Mouse (Mus musculus) urinary bladder, postnatal 36 days (tissue): Measurements from ENCODE around the gene Arfip1.
"Not testable (repeated sequence)": the region's sequence is repeated elsewhere in the genome, so short reads cannot be mapped to it uniquely, and the experiment has no call there.

Experiments
- DNase-seq, 2 experiments: peaks; one replicate each; pipeline ENCODE4 v3.0.0; 2022; ENCODE audit warnings: low spot score in 2 of 2, mixed read lengths in 1 of 2

Arfip1 gene

DNA sequence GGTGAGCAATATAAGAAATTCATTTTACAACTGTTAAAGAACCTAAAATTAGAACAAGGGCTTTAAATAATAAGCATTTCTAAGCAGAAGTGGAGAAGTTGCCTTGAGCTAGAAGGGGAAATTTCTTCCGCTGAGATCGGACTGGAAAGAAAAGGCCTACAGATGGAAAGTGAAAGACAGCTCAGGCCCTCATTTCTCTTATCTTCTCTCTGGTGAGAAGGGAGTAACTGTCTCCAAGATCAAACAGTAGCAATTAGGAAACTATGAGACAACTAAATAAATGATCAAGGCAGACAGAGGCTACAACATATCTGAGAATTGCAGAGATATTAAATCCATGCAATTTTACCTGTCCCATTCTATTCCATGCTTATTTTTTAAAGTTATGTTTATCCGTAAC lies 11.9 kb downstream of the Arfip1 start:
- DNase-seq: no peak

GRCm38 (mm10) chr3:84569587-84569986 lies 12.8 kb downstream of the Arfip1 start:
- DNase-seq: no peak

- no peak for DNase-seq
Measured at GRCm38 (mm10) chr3:84568540-84568939, 13.9 kb downstream of the Arfip1 start.

GRCm38 (mm10) chr3:84563415-84563814 lies 19.0 kb downstream of the Arfip1 start:
- no peak for DNase-seq

DNA sequence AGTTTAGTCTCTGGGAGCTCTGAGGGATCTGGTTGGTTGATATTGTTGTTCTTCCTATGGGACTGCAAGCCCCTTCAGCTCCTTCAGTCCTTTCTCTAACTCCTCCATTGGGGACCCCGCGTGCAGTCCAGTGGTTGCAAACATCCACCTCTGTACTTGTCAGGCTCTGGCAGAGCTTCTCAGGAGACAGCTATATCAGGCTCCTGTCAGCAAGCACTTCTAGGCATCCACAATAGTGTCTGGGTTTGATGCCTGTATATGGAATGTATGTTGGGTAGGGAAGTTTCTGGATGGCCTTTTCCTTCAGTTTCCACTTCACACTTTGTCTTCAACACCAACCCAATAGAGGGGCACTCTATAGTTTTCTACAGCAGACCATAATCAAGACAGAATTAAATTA lies 19.5 kb downstream of the Arfip1 start:
- not testable (repeated sequence) for DNase-seq

DNA sequence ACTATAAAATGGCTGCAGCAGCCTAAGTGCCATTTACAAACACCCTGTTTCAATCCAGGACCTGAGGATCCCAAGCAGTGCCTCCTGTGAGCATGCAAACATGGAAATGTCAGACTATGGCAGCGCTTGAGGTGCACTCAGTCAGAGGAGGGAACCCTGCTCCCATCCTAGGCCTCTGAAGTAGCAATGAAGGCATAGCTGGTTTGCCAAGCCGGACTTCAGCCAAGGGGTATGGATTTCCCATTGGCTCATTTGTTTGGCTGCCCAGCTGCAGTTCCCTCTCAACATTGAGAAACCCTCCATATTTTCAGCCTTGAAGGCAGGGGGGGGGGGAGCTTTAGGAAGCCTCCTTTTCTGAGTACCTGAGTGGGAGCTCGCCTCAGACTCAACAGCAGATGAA lies 24.1 kb downstream of the Arfip1 start:
- DNase-seq: no peak

DNA sequence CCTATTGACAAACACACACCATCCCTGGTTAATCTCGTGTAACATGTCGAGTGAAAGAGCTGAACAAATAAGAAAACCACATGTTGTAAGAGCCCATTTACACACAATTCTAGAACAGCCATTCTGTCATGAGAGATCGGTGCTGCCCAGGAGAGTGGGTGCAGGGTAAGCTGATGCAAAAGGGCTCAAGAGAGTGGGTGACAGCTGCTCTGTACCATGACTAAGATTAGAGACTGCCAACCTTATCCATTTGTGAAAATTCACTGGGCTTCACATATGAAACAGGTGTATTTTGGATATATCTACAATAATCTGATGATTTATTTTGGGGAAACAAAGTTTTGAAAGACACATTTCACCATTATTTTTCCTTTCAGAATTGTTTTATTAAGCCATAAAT lies 26.6 kb downstream of the Arfip1 start:
- DNase-seq: no peak

- DNase-seq: no peak
Measured at GRCm38 (mm10) chr3:84547177-84547576, 35.2 kb downstream of the Arfip1 start.

- DNase-seq: peak; percentile 42 to 55
Measured at GRCm38 (mm10) chr3:84542450-84542849, 40.0 kb downstream of the Arfip1 start.

DNA sequence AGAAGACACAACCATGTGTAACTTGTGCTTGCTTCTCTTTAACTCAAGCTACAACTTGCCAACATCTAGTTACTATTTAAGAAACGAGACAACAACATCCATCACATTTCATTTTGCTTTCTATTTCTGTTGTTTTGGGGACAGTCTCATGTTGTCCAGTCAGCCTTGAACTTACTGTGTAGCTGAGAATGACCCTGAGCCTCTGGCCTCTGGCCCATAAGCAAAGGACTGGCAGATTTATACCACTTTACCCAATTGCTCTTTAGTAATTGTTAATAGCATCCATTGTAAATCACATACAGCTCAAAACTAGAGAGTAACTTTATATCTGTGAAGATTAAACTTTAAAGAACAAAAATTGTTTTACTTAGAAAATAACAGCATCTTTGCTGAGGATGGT lies 40.5 kb downstream of the Arfip1 start:
- DNase-seq: no peak

DNA sequence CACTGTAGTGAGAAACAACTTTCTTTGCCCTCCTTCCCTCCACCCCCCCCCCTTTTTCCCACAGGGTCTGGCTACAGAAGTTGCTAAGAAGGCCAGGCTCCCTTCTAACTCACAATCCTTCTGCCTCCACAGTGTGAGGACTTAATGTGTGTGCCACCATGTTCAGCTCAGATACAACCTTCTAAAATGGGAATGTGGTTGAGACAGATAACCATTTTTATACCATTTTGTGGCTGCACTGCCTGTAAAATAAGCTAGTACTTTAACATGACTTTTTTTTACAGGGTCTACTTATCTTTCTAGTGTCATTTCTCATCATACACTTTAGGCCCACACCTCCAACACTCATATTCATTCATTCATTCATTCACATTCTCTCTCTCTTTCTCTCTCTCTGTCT lies 41.8 kb downstream of the Arfip1 start:
- DNase-seq: no peak

- no peak for DNase-seq
Measured at GRCm38 (mm10) chr3:84536987-84537386, 45.4 kb downstream of the Arfip1 start.

- no peak for DNase-seq
Measured at GRCm38 (mm10) chr3:84533227-84533626, 49.2 kb downstream of the Arfip1 start.

DNA sequence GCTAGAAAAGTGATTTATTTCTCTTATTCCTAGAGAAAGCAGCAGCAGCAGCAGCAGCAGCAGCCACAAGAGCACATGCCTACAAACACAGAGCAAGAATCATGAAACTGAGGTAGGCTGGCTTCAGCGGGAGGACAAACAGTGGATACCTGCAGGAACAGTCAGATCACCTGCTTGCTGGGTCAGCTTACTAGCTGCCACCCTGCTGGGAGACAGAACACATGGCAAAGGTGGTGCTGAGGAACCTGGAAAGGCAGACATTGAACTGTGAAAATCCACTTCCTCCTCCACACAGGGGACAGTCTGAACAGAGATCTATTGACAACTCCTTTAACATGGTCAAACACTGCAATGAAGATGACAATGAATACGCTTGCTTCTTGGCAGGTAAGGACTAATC lies 53.4 kb downstream of the Arfip1 start:
- DNase-seq: no peak

DNA sequence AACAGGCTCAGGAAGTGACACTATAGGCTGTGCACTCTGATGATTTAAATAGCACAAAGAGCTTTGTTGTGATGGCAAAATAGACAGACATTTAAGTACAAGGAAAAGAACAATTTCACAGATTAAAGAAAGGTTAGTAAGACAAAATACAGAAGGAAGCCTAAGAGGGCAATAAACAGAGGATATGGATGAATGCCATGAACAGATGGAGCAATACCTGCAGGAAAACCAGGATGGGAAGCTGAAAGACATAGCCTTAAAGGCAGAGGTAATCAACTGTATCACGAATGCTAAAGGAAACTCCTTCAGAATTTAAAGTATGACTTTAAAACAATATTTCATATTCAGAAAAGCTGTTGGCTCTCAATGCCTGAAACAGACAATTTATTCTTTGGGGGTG lies 57.5 kb downstream of the Arfip1 start:
- no peak for DNase-seq

DNA sequence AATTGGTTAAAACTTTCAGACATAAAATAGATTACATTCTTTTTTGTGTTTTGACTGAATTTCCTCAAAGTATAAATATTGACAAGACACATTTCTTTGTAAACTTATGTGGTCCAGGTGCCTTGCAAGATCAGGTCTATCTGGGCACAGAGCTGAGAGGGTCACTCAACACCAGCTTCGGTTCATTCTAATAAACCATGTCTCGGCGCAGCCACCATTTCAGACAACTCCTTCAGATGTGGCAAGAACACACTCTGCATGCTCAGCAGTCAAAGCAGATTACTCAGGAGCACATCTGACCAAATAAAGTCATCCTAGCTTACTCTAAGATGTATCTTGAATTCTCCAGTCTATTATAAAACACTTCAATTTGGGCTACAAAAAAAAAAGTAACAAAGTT lies 66.3 kb downstream of the Arfip1 start:
- DNase-seq: no peak

DNA sequence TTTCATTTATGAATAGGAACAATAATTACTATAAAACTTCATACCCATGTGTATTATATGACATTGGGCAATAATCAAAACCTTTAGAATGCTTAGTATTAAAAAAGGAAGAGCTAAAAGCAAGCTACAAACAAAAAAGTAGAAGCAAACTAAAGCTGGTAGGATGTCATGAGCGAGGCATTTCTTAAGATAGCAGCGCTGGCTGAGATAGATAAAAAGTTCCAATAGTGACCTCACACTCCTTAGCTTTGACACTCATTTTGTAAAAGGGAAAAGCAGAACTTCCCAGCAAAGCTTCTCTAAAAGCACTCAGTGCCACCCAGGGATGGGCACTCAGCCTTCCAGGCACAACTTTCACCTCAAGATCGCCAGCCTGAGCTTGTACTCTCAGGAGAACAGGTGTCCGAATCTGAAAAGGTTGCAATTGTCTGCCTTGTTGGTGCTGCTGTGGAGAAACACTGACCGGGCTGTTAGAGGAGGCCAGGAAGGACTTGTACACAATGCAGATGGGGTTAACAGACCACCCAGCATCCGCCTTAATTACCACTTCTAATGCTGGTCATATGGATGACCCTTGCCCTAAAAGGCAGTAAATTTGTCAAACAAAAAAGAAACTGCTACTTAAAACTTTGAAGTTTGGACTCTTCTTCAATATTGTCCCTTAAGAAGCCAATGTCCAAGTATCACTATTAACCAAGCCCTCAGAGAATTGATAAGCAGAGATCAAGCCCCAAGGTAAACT lies 69.5 kb downstream of the Arfip1 start:
- DNase-seq: no peak

DNA sequence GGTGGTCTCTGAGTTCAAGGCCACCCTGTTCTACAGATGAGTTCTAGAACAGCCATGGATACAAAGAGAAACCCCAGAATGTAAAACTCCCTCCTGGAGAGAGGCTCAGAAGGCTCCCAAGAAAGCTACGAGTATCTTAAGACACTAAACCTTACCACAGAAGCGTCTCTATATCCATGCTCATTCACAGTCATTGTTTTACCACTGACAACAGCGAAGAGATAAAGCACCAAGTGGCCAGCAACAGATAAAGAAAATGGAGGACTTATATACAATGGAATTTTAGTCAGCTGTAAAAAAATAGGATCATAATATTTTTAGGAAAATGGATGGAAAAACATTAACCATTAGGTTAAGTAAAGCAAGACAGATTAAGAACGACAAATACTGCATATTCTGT lies 77.2 kb downstream of the Arfip1 start:
- no peak for DNase-seq

GRCm38 (mm10) chr3:84504291-84504690 lies 78.1 kb downstream of the Arfip1 start:
- DNase-seq: no peak

DNA sequence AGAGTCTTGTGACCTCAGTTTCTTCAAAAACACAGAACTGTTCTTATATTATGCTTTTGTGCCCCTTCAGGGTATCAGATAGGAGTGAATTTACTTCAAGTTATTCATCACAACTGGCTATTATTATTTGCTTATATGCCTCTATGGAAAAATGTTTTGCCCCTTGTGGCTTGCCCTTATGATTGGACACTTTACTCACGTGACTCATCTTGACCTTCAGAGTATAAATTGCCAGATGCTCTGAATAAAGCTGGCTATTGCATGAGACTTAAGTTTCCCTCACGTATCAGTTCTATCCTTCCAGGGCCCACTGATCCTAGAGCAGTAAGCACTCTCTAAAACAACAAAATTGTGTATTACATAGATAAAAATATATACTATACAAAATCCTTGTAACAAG lies 80.3 kb downstream of the Arfip1 start:
- DNase-seq: no peak

- DNase-seq: no peak
Measured at GRCm38 (mm10) chr3:84500491-84500890, 81.9 kb downstream of the Arfip1 start.

GRCm38 (mm10) chr3:84497718-84498117 lies 84.7 kb downstream of the Arfip1 start:
- DNase-seq: no peak

DNA sequence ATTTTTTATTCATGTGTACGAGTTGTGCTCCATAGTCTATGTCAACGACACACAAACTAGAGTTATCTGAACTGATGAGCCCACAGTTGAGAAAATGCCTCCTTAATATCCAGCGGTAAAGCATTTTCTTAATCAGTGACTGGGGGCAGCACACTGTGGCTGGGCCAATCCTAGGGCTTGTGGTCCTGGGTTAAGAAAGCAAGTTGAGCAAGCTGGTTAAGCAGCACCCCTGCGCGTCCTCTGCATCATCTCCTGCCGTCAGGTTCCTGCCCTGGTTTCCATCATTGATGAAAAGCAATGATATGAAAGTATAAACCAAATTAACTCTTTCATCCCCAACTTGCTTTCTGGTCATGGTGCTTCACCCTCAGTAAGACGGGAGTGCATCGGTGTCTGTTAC lies 89.8 kb downstream of the Arfip1 start:
- no peak for DNase-seq

DNA sequence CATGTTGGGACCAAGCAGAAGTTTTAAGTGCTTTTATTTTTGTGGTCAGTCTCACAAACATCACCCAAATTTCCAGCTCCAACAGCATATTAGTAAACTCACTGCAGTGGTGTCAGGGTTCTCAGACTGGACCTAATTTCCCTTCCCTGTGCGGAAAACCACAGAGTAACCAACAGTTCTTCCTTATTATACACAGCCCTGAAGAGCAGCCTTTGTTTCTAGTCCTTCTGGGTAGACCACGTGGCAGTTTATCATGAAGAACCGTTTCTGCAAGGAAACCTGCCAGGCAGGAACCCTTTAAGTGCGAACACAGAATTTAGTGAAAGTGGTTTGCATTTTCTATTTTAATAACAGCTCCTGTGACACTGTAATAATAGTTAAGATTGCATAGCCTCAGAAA lies 90.3 kb downstream of the Arfip1 start:
- no peak for DNase-seq
